Mouse (Mus musculus) right cerebral cortex, postnatal 36 days (tissue): ENCODE data around the gene Gm49340.
"Not testable (repeated sequence)": the region's sequence is repeated elsewhere in the genome, so short reads cannot be mapped to it uniquely, and the experiment has no call there.

Experiments used
- DNase-seq, 2 experiments: peaks; one replicate each; pipeline ENCODE4 v3.0.0; 2022; ENCODE audit warnings: low spot score in 2 of 2, mixed read lengths in 1 of 2

Gene Gm49340

DNA sequence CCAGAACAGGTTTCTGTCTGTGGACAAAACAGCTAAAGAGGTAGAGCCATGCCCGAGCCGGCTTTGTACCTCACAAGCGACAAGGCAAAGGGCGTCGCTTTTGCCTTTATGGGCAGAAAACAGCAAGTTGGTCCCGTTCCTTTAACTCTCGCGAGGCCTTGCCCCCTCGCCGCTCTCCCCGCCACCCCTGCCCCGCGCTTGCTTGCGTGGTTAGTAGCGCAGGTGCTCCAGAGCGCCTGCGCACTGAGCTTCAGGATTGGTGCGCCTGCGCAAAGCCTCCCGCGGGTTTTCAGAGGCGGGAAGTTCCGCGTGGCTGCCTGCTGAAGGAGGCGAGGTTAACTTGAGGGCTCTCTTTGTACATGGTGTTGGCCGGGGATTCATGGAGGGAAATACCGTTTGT, at the start of gene Gm49340, which contains the start of the genes Aspa and Spata22:
Gene Gm49340 (plus strand): TSS at position 300 of the 400 bp plus-strand sequence.
Gene Aspa (minus strand): TSS at position 155 of the 400 bp plus-strand sequence.
Gene Spata22 (plus strand): TSS at position 300 of the 400 bp plus-strand sequence.
- DNase-seq = no peak

DNA sequence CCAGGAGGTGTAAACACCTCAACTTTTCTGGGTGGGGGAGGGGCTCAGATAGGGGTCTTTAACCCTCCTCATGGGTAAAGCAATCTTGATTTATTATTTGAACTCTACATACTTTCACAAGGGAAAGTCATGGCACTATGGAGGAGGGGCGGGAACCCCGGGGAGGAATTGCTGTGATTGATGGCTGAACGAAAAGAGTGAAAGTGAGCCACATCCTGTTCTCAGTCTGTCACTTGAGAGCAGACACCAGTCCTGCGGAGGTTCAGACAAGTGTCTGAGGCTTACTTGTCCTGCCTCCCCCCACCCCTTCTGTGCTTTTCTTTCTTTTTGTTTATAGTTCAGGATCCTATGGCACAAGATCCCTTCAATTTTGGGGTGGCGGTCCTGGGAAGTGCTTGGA, 48.8 kb upstream of the Gm49340 start:
- DNase-seq = no peak

DNA sequence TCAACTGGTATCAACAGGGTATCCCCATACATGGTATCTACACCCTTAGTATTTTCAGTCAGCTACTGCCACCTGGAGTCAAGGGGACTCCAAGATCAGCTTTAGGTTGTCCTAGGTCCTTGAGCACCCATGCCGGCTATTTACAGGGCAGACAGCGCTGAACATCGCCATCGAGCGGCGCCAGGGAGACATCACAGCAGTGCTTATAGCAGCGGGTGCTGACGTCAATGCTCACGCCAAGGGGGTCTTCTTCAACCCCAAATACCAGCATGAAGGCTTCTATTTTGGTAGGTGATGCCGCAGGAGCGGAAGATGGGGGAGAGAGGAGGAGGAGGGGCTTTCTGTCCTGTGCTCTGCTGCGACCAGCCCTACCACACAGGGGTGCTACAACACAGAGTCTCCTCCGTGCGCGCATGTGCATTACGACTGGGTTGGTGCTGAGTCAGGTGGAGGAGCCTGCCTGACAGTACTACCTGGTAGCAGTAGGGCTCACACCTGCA, 48.0 kb upstream of the Gm49340 start:
- peak; percentile 77 to 79 for DNase-seq

DNA sequence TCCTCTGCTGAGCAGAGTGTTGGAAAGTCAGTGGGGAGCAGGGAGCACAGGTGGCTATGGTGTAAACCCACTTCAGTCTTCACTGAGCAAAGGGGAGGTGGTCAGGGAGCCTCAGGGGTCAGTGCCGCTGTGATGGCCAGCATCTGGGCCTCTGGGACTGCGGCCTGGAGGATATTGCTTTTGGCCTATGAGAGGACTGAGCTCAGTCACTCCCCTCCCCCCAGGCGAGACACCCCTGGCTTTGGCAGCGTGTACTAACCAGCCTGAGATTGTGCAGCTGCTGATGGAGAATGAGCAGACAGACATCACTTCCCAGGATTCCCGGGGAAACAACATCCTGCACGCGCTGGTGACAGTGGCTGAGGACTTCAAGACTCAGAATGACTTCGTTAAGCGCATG, 46.2 kb upstream of the Gm49340 start:
- DNase-seq = no peak

DNA sequence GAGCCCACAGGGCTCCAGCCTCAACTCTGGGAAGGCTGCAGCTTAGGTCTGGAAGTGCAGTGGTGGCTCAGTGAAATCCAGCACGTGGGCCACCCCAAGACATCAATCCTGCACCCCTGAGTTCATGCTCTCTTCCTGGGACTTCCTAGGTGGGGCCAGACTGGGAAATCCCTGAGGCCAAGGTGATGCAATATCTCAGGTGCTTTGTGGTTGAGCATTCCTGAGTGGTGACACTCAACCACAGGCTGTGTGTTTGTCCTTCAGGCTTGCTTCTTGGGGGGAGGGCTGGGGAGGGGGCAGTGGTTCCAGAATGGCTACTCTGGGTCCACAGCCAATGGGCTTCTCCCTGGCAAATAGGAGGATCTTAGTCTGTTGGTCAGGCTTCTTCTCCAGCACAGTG, 45.6 kb upstream of the Gm49340 start:
- DNase-seq = no peak

DNA sequence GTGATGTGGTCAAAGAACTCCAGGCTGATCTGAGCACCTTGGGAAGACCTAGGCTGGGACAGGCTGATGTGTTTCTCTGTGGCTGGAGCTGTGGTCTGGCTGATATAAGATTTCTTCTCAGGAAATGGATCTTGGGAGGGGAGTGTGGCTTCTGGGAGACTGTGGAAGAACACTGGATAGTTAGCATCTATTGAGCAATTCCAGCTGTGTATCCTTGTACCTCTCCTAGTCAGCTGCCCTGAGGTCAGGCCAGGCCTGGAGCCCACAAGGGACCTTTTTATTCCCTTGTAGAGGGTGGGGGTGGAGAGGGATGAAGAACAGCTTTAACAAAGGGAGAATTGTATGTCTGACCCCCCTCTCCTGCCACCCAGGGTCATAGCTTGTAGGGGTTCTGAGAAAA, 45.2 kb upstream of the Gm49340 start:
- DNase-seq = no peak

DNA sequence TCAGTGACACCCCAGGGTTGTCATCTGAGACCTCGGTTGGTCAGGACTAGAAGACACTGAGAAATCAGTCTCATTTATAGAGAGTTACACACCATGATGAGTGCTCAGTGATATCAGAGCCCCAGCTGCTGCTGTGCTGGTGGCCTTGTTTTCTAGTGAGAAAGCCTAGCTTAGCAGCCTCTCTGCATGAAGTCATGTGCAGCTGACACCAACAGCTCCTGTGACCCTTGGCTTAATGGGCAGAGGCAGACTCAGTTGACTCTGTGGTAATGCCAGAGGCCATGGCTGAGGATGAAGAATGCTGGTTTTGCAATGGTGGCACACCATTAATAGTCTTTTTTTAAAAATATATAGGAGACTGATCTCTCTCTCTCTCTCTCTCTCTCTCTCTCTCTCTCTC, 39.9 kb upstream of the Gm49340 start:
- no peak for DNase-seq

DNA sequence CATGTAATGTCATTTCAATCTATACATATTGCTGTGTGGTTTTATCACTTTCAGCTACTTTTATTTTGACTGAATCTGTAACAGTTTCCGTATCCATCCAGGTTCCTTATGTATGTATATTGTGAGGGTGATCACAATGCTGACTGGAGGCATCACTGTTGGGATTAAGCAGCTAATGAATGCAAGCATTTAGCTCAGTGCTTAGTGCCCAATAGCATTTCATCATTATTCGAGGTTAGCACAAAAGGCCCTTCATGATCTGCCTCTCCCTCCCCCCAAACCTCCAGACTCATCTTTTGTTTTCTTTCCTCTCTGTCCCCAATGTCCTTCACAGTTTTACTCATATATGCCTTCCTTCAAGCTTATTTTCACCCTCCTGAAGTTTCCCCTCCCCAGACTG, 26.4 kb upstream of the Gm49340 start:
- no peak for DNase-seq

DNA sequence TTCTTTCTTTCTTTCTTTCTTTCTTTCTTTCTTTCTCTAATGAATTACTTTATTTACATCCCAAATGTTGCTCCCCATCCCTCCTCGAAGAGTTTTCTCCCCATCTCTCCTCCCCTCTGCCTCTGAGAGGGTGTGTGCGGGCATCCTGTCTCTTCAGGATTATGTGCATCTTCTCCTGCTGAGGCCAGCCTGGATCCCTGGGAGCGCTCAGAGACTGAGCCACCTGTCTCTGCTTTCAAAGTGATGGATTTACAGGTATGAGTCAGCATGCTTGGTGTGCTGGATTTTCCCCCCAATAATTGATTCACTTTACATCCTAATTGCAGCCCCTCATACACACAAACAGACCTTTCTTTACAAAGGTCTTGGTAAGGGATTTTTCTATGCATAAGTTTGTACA, 13.6 kb upstream of the Gm49340 start:
- DNase-seq = no peak

DNA sequence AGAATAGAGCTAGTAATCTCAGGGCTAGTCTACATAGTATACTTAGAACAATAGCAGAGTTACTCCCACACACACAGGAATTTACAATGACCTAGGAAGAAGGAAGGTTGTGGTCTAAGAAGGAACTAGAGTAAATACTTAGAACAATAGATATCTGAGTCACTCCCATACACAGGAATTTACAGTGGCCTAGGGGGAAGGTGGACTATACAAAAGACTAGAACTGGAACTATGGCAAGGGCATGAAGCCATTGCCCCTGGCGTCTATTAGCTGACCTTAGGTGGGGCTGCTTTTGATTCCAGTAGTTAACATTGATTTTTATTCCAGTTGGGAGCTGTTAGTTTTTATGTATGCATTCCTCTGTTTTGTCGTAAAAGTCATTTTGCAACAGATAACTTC, 11.0 kb upstream of the Gm49340 start:
- not testable (repeated sequence) for DNase-seq

DNA sequence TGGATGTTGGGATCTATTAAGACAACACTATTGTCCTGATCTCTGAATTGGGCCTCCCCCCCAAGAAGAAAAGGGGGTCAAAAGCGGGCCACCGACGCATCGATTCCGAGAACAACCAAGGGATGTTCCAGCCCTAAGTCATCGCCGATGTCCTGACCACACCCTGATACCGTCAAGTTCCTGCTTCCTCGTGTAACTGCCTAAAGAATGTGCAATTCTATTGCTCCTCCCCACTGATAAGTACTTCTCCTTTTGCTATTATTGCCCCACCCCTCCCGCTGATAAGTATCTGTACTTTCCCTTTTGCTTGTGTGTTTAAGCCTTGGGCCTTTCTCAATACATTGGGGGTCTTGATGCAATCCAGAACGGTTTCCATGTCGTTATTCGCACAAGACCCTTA, 8.5 kb upstream of the Gm49340 start:
- DNase-seq = not testable (repeated sequence)

DNA sequence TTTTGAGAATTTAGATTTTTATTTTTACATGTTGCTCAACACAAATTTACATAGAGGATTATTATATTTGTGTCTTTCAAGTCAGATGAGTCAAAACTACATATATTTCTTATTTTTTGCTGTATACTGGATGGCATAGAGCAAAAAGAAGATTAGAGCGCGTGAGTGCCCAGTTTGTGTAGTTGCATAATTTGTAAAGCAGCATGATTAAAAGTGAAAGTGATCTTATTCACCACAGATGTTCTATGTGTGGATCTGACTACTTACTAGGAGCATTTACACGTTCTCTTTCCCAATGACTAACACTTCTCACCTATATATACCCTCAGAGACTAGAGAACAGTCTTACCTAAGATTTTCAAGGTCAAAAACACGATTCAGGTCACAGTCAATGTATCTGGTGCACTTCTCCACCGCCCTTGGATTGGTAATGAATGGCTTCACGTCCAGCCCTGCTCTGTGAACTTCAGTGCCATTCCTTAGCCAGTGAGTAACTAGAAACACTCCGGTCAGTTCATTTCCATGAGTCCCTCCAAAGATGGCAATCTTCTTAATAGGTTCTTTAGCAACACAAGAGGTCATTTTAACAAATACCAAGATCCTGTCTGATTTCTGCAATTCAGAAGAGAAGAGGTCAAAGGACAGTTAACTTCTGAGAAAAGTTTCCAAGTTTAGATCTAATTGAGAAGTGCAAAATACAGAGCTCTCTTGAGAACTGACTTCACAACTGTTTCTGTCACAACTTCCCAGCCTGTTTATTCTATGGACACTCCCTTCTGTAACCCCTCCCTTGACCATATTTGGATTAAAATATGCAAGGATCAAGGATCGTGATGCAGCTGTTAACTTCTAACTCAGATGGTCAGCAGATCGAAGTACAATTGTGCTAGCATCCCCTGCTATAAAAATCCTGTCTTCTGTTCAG, 5.4 kb upstream of the Gm49340 start:
- no peak for DNase-seq

DNA sequence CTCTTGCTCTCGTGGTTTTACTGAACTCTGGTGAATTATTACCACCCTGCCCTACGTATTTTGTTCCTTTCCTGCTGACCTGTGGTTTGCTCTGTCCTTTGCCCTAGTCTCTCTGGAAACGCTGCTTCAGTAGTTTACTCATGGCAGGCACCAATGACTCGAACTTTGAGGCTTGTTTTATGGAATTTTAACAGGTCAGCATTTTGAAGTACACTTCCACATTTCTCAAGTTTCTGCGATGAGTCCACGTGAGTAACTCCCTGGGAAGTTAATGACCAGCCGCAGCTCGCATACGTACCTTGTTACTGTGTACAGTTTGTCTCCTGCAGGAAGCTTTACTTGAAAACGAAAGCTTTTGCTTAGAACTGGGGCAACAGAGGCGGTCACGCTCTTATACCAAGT, 3.1 kb upstream of the Gm49340 start:
- DNase-seq = no peak

DNA sequence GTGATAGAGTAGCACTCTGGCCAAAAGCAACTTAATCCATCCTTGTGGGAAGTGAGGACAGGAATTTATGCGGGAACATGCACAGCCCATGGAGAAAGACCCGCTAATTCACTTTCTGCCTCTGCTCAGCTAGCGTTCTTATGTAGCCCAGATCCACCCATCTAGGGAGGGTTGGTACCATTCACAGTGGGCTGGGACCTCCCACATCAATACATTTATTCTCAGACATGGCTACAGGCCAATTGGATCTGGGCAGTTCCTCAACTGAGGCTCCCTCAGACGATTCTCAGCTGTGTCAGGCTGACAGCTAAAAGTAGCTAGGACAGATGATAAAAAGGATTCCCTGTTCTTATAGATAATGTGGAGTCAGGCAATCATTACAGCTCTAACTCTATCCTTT, 2.2 kb upstream of the Gm49340 start:
- DNase-seq = peak in 1 of 2 experiments; percentile 6

DNA sequence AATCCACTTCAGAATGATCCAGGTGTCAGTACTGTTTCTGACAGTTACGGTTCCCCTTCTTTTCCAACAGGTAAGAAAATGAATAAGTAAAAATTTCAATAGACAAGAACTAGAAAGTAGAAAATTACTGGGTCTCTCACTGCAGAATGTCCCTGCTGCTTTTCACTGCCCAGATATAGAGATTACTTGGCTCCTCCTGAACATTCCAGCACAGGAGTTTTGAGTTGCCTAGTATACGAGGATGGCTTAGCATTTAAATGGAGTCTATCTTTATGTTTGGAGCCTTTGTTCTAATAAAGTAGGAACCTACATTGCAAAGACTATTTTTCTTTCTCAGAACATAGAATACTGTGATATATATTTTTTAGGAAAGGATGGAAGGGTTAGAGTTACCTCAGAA, 3.8 kb downstream of the Gm49340 start:
- DNase-seq = no peak

DNA sequence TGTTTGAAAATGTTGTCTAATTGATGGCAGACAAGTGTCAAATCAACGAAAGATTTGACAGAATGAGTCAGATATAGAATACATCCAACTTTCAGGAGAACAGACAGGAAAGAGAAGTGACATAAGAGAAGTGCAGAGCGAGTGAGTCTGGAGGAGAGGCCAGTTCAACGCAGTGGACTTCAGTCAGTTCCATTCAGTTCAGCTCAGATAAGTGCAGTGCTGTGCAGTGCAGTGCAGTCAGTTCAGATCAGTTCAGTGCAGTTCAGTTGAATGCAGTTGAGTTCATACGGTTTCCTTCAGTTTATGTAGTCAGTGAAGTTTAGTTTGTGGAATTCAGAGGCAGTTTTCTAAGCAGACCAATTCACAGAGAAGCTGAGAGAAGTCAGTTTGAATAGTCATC, 7.4 kb downstream of the Gm49340 start:
- no peak for DNase-seq

DNA sequence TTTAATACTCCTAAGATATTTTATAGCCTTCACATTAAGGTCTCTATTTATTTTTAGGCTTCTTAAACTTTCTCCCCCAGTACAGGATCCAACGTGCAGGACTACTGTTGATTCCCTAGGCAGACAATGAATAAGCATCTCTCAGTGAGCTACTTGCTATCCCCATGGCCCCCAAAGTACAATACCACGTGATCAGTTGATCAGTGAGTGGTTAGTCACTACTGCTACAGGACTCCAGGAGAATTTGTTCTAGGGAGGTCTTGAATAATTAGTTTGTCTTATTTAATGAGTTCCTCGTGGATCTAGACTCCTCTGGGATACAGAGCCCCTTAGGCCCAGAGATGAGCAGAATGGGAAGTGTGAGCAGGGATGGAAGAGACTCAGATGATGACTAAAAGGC, 20.9 kb downstream of the Gm49340 start, which contains the start of gene Olfr20:
Gene Olfr20 (plus strand): TSS at position 301 of the 400 bp plus-strand sequence.
- DNase-seq = no peak

DNA sequence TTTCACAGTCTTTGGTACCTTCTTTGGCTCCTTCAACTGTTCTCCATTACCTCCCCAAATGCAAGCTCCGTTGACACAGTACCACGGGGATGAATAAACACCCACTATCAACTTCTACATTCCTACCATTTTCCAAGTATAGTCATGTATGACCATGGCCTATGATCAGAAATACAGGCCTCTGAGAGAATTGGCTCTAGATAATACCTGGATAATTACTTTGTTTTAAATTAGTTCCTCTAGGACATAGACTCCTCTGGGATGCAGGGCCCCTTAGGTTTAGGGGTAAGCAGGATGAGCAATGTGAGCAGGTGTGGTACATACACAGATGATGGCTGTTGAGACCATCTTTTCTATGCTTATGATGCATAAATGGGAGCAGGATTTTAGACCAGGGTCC, 41.4 kb downstream of the Gm49340 start, which contains the start of gene Olfr376:
Gene Olfr376 (plus strand): TSS at position 301 of the 400 bp plus-strand sequence.
- no peak for DNase-seq

DNA sequence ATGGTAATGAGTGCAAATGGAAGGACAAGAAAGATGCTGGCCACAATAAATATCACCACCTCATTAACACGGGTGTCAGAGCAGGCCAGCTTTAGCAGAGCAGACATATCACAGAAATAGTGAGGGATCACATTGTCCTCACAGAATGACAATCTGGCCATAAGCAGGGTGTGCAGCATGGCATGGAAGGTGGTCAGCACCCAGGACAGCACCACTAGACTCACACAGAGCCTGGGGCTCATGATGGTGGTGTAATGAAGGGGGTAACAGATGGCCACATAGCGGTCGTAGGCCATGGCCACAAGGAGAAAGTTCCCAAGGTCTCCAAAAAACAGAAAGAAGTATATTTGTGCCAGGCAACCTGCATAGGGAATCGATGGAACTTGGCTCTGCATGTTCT, 65.8 kb downstream of the Gm49340 start:
- DNase-seq = no peak

DNA sequence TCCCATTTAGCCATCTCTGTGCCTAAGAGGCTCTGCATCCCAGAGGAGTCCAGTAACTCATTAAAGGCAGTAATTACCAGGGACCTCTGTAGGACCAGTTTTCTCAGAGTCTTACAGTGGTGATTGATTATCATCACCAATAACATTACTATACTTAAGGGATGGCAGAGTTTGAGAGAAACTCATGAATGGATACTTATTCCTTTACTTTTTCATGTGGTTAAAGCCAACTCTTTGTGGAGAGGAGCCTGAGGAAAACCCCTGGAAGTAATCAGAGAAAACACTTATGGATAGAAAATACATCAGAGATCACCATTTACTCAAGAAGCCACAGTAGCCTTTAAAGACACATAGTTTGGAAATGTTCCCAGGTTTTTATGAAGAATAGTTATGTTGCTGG, 70.0 kb downstream of the Gm49340 start, which contains the start of gene Olfr1:
Gene Olfr1 (minus strand): TSS at position 101 of the 400 bp plus-strand sequence.
- no peak for DNase-seq
